Mouse (Mus musculus): ENCODE data around the gene Tpk1. TPM values are rescaled to one million over a fixed set of nuclear protein-coding genes. Genes with fewer than 3 reads are reported as not detected.

Tpk1 gene
- polyA plus RNA-seq, 1 experiment from 2014 or later: 3.8 TPM

GRCm38 (mm10) chr6:43361248-43361647, 304.8 kb downstream of the Tpk1 start:
- no peak overlapping the region for H3K27ac ChIP-seq

GRCm38 (mm10) chr6:43360214-43360613, 305.9 kb downstream of the Tpk1 start:
- no peak overlapping the region for H3K4me2 ChIP-seq
- H3K36me3 ChIP-seq (ENCODE audit: poor library complexity, severe bottlenecking): no peaks in the 10 kb centered on the region
- H3K27ac ChIP-seq: no peak overlapping the region
- no peak for ATAC-seq
- no peak overlapping the region for H3K9ac ChIP-seq
- no peaks in the 10 kb centered on the region for H3K9me3 ChIP-seq (replicated peaks)
- WGBS: 95% methylated on average over 3 of the region's 3 CpGs
- peaks cover 6% of the 10 kb centered on the region; the same call in 1 of the 2 replicates for H3K4me1 ChIP-seq
- no peak overlapping the region for H3K4me3 ChIP-seq
- H3K27me3 ChIP-seq: no peaks in the 10 kb centered on the region

More at GRCm38 (mm10) chr6:43361248-43361647, 304.8 kb downstream of the Tpk1 start:
- ATAC-seq: no peak
- Histone ChIP-seq H3K9ac (no peak overlapping the region), H3K4me1 (peaks cover 6% of the 10 kb centered on the region; the same call in 1 of the 2 replicates), H3K4me2 (no peak overlapping the region), H3K9me3 (replicated peaks) (no peaks in the 10 kb centered on the region), H3K4me3 (no peak overlapping the region), H3K27me3 (no peaks in the 10 kb centered on the region), H3K36me3 (ENCODE audit: poor library complexity, severe bottlenecking) (no peaks in the 10 kb centered on the region)
- 15% methylated on average over 5 of the region's 5 CpGs for WGBS

- WGBS: 65% methylated on average over 9 of the region's 9 CpGs
- no peak; the same call in 1 of the 2 replicates for ATAC-seq
- Histone ChIP-seq H3K9ac (no peak overlapping the region), H3K4me3 (no peak overlapping the region), H3K27me3 (no peaks in the 10 kb centered on the region), H3K27ac (no peak overlapping the region), H3K4me1 (no peaks in the 10 kb centered on the region), H3K4me2 (no peak overlapping the region), H3K36me3 (ENCODE audit: poor library complexity, severe bottlenecking) (no peaks in the 10 kb centered on the region), H3K9me3 (replicated peaks) (no peaks in the 10 kb centered on the region)
Measured at GRCm38 (mm10) chr6:43354562-43355241, 311.4 kb downstream of the Tpk1 start.

DNA sequence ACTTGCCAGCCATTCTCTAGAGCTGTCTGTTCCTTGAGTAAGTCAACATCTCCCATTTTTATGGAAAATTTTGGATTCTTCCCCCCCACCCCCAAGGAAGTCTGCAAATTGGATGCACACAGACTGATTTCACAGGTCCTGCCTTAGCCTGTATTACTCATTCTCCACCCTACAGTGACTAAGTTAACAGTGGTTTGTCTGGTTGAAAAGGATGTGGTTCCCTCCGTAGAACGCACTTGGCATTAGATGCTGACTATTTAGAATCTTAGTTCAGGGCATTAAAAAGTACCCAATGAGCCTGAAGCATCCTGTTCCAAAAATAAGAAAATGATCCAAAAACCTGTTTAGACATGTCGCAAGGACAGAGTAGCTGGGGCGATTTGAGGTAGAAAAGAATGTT, 312.6 kb downstream of the Tpk1 start:
- H3K4me2 ChIP-seq: no peak overlapping the region
- H3K27me3 ChIP-seq: no peaks in the 10 kb centered on the region
- H3K27ac ChIP-seq: no peak overlapping the region
- H3K9ac ChIP-seq: no peak overlapping the region
- no peak overlapping the region for H3K4me3 ChIP-seq
- no peaks in the 10 kb centered on the region for H3K4me1 ChIP-seq
- 93% methylated on average over 4 of the region's 4 CpGs for WGBS
- no peak for ATAC-seq
- no peaks in the 10 kb centered on the region for H3K9me3 ChIP-seq (replicated peaks)
- no peaks in the 10 kb centered on the region for H3K36me3 ChIP-seq (ENCODE audit: poor library complexity, severe bottlenecking)

DNA sequence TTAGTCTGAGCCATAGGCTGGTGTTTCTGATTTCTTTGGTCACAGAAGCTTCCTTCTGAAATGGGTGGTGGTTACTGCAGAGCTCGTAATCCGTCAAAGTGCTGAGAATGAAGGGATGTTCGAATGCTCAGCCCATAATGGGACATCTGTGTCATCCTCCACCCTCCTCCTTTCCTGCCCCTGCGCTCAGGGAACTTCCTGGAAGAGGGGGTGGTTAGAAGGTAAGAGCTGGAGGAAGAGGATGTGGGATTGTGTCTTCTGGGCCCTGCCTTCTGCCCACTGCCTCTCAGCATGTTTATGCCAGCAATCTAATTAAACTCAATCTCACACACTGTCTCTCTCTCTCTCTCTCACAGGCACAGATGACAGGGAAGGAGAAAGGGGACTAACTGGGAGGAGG, 317.0 kb downstream of the Tpk1 start:
- Histone ChIP-seq H3K9ac (no peak overlapping the region), H3K36me3 (ENCODE audit: poor library complexity, severe bottlenecking) (no peaks in the 10 kb centered on the region), H3K4me3 (no peak overlapping the region), H3K9me3 (replicated peaks) (no peaks in the 10 kb centered on the region), H3K27ac (no peak overlapping the region), H3K4me2 (no peak overlapping the region), H3K27me3 (no peaks in the 10 kb centered on the region), H3K4me1 (no peaks in the 10 kb centered on the region)
- 67% methylated on average over 4 of the region's 4 CpGs for WGBS
- ATAC-seq: no peak

- Histone ChIP-seq H3K9me3 (replicated peaks) (no peaks in the 10 kb centered on the region), H3K27ac (no peak overlapping the region), H3K9ac (no peak overlapping the region), H3K4me2 (no peak overlapping the region), H3K27me3 (no peaks in the 10 kb centered on the region), H3K36me3 (ENCODE audit: poor library complexity, severe bottlenecking) (no peaks in the 10 kb centered on the region), H3K4me3 (no peak overlapping the region), H3K4me1 (no peaks in the 10 kb centered on the region)
- no peak for ATAC-seq
- 98% methylated on average over 1 of the region's 1 CpGs for WGBS
Measured at GRCm38 (mm10) chr6:43347637-43348036, 318.4 kb downstream of the Tpk1 start.

DNA sequence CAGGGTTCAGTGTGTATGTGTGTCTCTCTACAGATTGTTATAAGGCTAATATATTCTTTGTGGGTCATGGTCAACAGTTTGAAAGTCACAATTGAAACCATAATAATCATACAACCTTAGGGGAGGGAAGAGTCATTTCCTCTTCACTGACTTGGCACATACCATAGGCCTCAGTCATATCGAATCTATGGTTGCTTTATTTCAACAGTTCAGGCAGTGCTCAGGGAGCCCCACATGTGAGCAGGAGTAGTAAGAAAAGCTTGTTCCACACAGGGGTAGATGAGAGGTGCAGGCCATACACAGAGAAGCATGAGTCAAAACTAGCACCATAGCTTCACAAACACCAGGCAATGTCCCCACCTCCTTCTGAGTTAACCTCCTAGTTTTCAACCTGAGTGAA, 323.1 kb downstream of the Tpk1 start:
- no peak for ATAC-seq
- Histone ChIP-seq H3K4me3 (no peak overlapping the region), H3K4me2 (no peak overlapping the region), H3K9ac (no peak overlapping the region), H3K4me1 (no peaks in the 10 kb centered on the region; the same call in 1 of the 2 replicates), H3K36me3 (ENCODE audit: poor library complexity, severe bottlenecking) (no peaks in the 10 kb centered on the region), H3K9me3 (replicated peaks) (no peaks in the 10 kb centered on the region), H3K27ac (no peak overlapping the region), H3K27me3 (no peaks in the 10 kb centered on the region)
- WGBS: 84% methylated on average over 1 of the region's 1 CpGs

- Histone ChIP-seq H3K27ac (no peak overlapping the region), H3K36me3 (ENCODE audit: poor library complexity, severe bottlenecking) (no peaks in the 10 kb centered on the region), H3K4me1 (peaks cover 3% of the 10 kb centered on the region), H3K4me3 (no peak overlapping the region), H3K9me3 (replicated peaks) (no peaks in the 10 kb centered on the region), H3K4me2 (no peak overlapping the region), H3K9ac (no peak overlapping the region), H3K27me3 (no peaks in the 10 kb centered on the region)
- 33% methylated on average over 2 of the region's 2 CpGs for WGBS
- no peak for ATAC-seq
Measured at GRCm38 (mm10) chr6:43342386-43342785, 323.7 kb downstream of the Tpk1 start.

DNA sequence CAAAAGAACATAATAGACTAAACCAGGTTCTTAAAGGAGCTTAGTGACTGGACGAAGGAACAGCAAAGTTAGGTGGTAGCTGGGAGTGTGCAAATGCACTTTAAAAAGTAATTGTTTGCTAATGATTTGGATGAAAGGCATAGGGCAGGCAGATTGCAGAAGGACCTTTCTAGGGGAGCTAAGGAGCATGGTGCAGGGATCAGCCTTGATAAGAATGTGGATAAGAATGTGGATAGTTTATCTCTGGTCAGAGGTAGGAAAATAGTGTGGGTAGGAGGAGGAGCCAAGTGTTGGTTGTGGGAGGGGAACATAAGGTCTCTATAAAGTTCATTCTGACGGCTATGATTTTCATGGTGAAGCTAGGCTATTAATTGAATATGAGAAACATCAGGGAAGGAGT, 327.3 kb downstream of the Tpk1 start:
- Histone ChIP-seq H3K4me1 (peaks cover 5% of the 10 kb centered on the region), H3K27me3 (no peaks in the 10 kb centered on the region), H3K36me3 (ENCODE audit: poor library complexity, severe bottlenecking) (no peaks in the 10 kb centered on the region), H3K4me3 (no peak overlapping the region), H3K9me3 (replicated peaks) (no peaks in the 10 kb centered on the region), H3K27ac (no peak overlapping the region), H3K9ac (no peak overlapping the region), H3K4me2 (no peak overlapping the region)
- ATAC-seq: no peak
- 61% methylated on average over 2 of the region's 2 CpGs for WGBS

DNA sequence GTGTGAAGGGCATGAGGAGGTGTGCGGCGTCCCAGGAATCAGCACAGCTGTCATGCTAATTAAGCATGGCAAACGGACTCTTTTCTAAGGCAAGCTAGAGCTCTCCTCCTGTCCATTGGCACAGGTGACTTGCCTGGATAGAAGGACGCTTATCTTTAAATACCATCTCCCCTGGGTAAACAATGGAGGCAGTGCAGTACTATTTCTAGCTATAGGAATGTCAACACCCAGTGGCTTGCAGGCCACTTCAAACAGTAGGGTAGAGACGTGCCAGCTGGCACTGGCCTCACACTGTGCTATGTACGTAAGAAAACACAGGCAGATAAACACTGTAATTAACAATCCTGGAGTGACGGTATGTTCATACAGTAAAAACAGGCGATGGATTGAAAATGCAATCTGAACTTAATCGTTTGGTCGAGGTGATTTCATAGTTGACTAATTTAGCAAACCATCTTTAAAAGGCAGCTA, 328.6 kb downstream of the Tpk1 start:
- H3K9me3 ChIP-seq (replicated peaks): no peaks in the 10 kb centered on the region
- no peaks in the 10 kb centered on the region for H3K27me3 ChIP-seq
- ATAC-seq: peak; percentile 78
- no peak overlapping the region for H3K27ac ChIP-seq
- no peak overlapping the region for H3K9ac ChIP-seq
- 35% methylated on average over 10 of the region's 10 CpGs for WGBS
- no peak overlapping the region for H3K4me3 ChIP-seq
- H3K4me1 ChIP-seq: peaks cover 5% of the 10 kb centered on the region
- H3K36me3 ChIP-seq (ENCODE audit: poor library complexity, severe bottlenecking): no peaks in the 10 kb centered on the region
- no peak overlapping the region for H3K4me2 ChIP-seq

GRCm38 (mm10) chr6:43335619-43336234, 330.4 kb downstream of the Tpk1 start:
- Histone ChIP-seq H3K9ac (no peak overlapping the region), H3K36me3 (ENCODE audit: poor library complexity, severe bottlenecking) (no peaks in the 10 kb centered on the region), H3K27me3 (no peaks in the 10 kb centered on the region), H3K9me3 (replicated peaks) (no peaks in the 10 kb centered on the region), H3K4me3 (no peak overlapping the region), H3K27ac (no peak overlapping the region), H3K4me1 (peaks cover 5% of the 10 kb centered on the region), H3K4me2 (no peak overlapping the region)
- 88% methylated on average over 3 of the region's 3 CpGs for WGBS
- peak; percentile 22; the same call in 1 of the 2 replicates for ATAC-seq

DNA sequence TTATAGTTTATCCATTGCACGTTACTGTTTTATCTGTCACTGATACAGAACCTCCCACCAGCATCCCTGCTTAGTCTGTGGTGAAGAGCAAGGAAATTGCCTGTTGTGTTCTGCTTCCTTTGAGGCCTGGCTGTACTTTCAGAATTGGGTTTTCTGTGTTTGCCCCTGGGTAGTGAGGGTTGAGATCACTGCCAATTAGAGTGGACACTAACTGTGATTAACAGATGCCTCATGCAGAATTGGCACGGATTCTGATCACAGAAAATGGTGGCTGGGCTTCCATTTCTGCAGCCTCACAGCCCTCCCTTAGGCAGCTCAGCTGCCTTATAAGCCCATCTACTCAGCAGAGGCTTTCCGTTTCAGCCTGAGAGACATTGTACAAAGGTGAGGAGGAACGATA, 332.6 kb downstream of the Tpk1 start:
- peak; percentile 73 for ATAC-seq
- Histone ChIP-seq H3K9ac (no peak overlapping the region), H3K9me3 (replicated peaks) (no peaks in the 10 kb centered on the region), H3K27ac (no peak overlapping the region), H3K36me3 (ENCODE audit: poor library complexity, severe bottlenecking) (no peaks in the 10 kb centered on the region), H3K4me1 (peaks cover 5% of the 10 kb centered on the region), H3K4me2 (no peak overlapping the region), H3K4me3 (no peak overlapping the region), H3K27me3 (no peaks in the 10 kb centered on the region)
- 38% methylated on average over 4 of the region's 4 CpGs for WGBS
